In the genomic region with DNA sequence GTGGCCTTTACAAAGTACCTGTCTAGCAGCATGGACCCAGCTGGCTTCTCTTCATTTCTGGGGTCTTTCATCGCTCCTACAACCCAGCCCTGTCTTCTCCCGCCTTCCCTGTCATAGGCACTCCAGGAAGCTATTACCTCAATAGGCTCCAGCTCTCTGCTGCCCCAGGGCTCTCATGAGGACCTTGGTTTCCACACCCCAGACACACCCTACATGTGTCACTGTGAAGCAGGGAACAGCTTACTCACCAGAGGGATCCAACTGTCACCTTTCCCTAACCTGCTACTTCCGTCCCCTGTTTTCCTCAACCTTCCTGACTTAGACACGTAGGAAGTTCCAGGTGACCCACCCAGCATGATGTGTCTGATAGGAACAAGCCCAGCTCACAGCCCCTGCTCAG, we compare ENCODE assay signal across 21 mouse cellular contexts. TPM values are rescaled to one million over a fixed set of nuclear protein-coding genes. Genes with fewer than 3 reads are reported as not detected.
"Had no signal": no experiment of that assay in that cellular context is flagged by ENCODE, and none has a peak within 500 bp of the region (broad histone marks: within the 10 kb centered on the region; RNA-seq: fewer than 3 reads in every experiment).

No protein-coding gene starts in this region.

- H3K27ac ChIP-seq: left cerebral cortex, adult 2 months; liver, embryonic 13.5 days; macrophage; midbrain, embryonic 12.5 days; midbrain, embryonic 15.5 days; neural tube, embryonic 12.5 days; neural tube, embryonic 15.5 days had no signal

- H3K27me3 ChIP-seq: limb, embryonic 12.5 days; liver, embryonic 13.5 days; midbrain, embryonic 12.5 days; midbrain, embryonic 15.5 days; neural tube, embryonic 12.5 days; neural tube, embryonic 15.5 days had no signal

- H3K4me3 ChIP-seq: left cerebral cortex, adult 2 months; limb, embryonic 12.5 days; liver, embryonic 13.5 days; midbrain, embryonic 12.5 days; midbrain, embryonic 15.5 days; neural tube, embryonic 12.5 days; neural tube, embryonic 15.5 days had no signal

- DNase-seq: layer of hippocampus, postnatal 36 days; liver, embryonic 13.5 days; lung, adult 2 months; lung, postnatal 14 days; right cerebral cortex, adult 18-20 months; right cerebral cortex, postnatal 14 days; thymus, adult 2 months; thymus, postnatal 14 days; thymus, postnatal 4 days had no signal

- H3K4me2 ChIP-seq: limb, embryonic 12.5 days; liver, embryonic 13.5 days; midbrain, embryonic 12.5 days; midbrain, embryonic 15.5 days; neural tube, embryonic 12.5 days; neural tube, embryonic 15.5 days had no signal

- ATAC-seq: midbrain, embryonic 15.5 days had no signal

- H3K9ac ChIP-seq: limb, embryonic 12.5 days; liver, embryonic 13.5 days; midbrain, embryonic 12.5 days; midbrain, embryonic 15.5 days; neural tube, embryonic 12.5 days; neural tube, embryonic 15.5 days had no signal

- H3K9me3 ChIP-seq: limb, embryonic 12.5 days; liver, embryonic 13.5 days; midbrain, embryonic 12.5 days; midbrain, embryonic 15.5 days; neural tube, embryonic 12.5 days; neural tube, embryonic 15.5 days had no signal

- H3K36me3 ChIP-seq: midbrain, embryonic 15.5 days had no signal

RNA-seq across cellular contexts. Expression of a gene that starts 57.8 kb away (rescaled TPM):
- total RNA-seq: left cerebral cortex, adult 2 months; left cerebral cortex, postnatal 10 days; megakaryocyte, adult 5-6 weeks had no signal
- polyA plus RNA-seq: kidney, embryonic 16.5 days; liver, embryonic 13.5 days; liver, embryonic 16.5 days; macrophage; midbrain, embryonic 12.5 days; spleen, adult 2 months had no signal
